Mouse (Mus musculus) B cell, adult 62 days (primary cell): ENCODE data around the gene Gpc5. TPM values are rescaled to one million over a fixed set of nuclear protein-coding genes. Genes with fewer than 3 reads are reported as not detected.

Source experiments
- total RNA-seq: library from RNA; stranded (reverse); gene quantifications from 4 replicates; pipeline ENCODE4 v1.2.4, GENCODE M21; 2023

Gpc5 gene
- not detected in 4 replicates for total RNA-seq

DNA sequence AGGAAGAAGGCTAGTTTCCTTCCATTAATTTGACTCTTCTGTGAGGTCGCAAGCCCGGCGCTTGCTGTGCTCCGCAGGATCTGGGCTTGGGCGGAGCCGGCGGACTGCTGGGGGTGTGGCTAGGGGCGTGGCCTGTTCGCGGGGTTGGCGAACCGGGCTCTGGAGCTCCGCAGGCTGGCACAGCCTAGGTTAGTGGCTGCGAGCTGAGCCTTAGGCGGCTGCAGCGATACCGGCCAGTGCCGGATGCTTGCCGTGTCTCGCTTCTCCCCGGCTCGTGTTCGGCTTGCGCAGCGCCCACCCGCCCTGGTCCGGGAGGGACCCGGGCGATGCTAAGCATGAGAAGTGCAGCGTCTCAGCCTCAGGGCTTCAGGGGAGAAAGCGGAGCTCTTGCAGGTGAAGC, at the start of gene Gpc5:
Gene Gpc5, plus strand, starts transcription at position 135 of the 400 bp plus-strand sequence.

